Mouse (Mus musculus): ENCODE measurements around the gene Hist4h4. TPM values are rescaled to one million over a fixed set of nuclear protein-coding genes. Genes with fewer than 3 reads are reported as not detected.
A peak's percentile ranks its signal among the peaks of the same experiment; 100 is the strongest.

The Hist4h4 gene
- polyA plus RNA-seq, 1 experiment from 2014 or later = 0.56 TPM

- Histone ChIP-seq H3K4me3 (ENCODE audit: low read depth, low read length) (peak overlapping the region; percentile 71), H3K27ac (ENCODE audit: low read depth, low read length) (no peak overlapping the region), H3K9ac (replicated peaks; ENCODE audit: low read depth, low read length) (peak overlapping the region; percentile 52), H3K27me3 (ENCODE audit: control insufficient read depth, insufficient read depth, low read length) (no peaks in the 10 kb centered on the region), H3K36me3 (ENCODE audit: control insufficient read depth, insufficient read depth, low read length) (peaks cover 4% of the 10 kb centered on the region; the same call in 1 of the 2 replicates), H3K4me2 (ENCODE audit: low read depth, low read length) (peak overlapping the region; percentile 94), H3K4me1 (ENCODE audit: control insufficient read depth, insufficient read depth, low read length) (peaks cover 19% of the 10 kb centered on the region), H3K9me3 (ENCODE audit: control insufficient read depth, low read length) (no peaks in the 10 kb centered on the region)
- no peak; the same call in none of the 2 replicates for ATAC-seq (ENCODE audit: low read depth)
- under 1% methylated on average over 28 of the region's 28 CpGs for WGBS
Observed at GRCm38 (mm10) chr6:136808631-136809046, 4.4 kb upstream of the Hist4h4 start.

DNA sequence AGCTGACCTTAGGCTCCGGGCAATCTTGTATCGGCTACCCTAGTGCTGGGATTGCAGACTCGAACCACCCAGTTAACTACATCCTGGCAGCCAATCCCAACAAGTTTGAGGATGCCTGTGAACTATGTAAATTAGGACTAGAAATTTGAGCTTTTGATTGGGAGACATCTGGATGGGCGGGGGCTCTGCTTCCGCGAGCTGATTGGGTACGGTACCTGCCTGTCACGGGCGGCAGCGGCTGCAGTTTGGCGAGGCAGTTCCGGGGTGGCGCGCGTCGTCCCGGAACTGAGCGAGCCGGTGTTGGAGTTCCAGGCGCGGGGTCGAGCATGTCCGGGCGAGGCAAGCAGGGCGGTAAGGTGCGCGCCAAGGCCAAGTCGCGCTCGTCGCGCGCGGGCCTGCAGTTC, 3.8 kb upstream of the Hist4h4 start, which contains the start of gene H2afj:
Gene H2afj (plus strand): TSS at position 231 of the 404 bp plus-strand sequence.
- WGBS = under 1% methylated on average over 34 of the region's 34 CpGs
- H3K27me3 ChIP-seq (ENCODE audit: control insufficient read depth, insufficient read depth, low read length) = no peaks in the 10 kb centered on the region
- peaks cover 21% of the 10 kb centered on the region for H3K4me1 ChIP-seq (ENCODE audit: control insufficient read depth, insufficient read depth, low read length)
- peak within 1 kb of the TSS; percentile 71 for H3K4me3 ChIP-seq (ENCODE audit: low read depth, low read length)
- no peak within 1 kb of the TSS for H3K27ac ChIP-seq (ENCODE audit: low read depth, low read length)
- ATAC-seq (ENCODE audit: low read depth) = peak; percentile 90
- no peaks in the 10 kb centered on the region for H3K36me3 ChIP-seq (ENCODE audit: control insufficient read depth, insufficient read depth, low read length)
- H3K9ac ChIP-seq (replicated peaks; ENCODE audit: low read depth, low read length) = peak within 1 kb of the TSS; percentile 52
- H3K4me2 ChIP-seq (ENCODE audit: low read depth, low read length) = peak within 1 kb of the TSS; percentile 94
- H3K9me3 ChIP-seq (ENCODE audit: control insufficient read depth, low read length) = no peaks in the 10 kb centered on the region

GRCm38 (mm10) chr6:136807395-136808013, 3.3 kb upstream of the Hist4h4 start:
- Histone ChIP-seq H3K27me3 (ENCODE audit: control insufficient read depth, insufficient read depth, low read length) (no peaks in the 10 kb centered on the region), H3K9ac (replicated peaks; ENCODE audit: low read depth, low read length) (no peak overlapping the region), H3K27ac (ENCODE audit: low read depth, low read length) (no peak overlapping the region), H3K9me3 (ENCODE audit: control insufficient read depth, low read length) (no peaks in the 10 kb centered on the region), H3K4me2 (ENCODE audit: low read depth, low read length) (peak overlapping the region; percentile 94), H3K36me3 (ENCODE audit: control insufficient read depth, insufficient read depth, low read length) (no peaks in the 10 kb centered on the region), H3K4me1 (ENCODE audit: control insufficient read depth, insufficient read depth, low read length) (peaks cover 22% of the 10 kb centered on the region), H3K4me3 (ENCODE audit: low read depth, low read length) (peak overlapping the region; percentile 71; the same call in 1 of the 2 replicates)
- WGBS = 39% methylated on average over 18 of the region's 18 CpGs
- ATAC-seq (ENCODE audit: low read depth) = no peak

GRCm38 (mm10) chr6:136806819-136807218, 2.6 kb upstream of the Hist4h4 start:
- H3K4me3 ChIP-seq (ENCODE audit: low read depth, low read length) = no peak overlapping the region
- H3K36me3 ChIP-seq (ENCODE audit: control insufficient read depth, insufficient read depth, low read length) = no peaks in the 10 kb centered on the region
- no peaks in the 10 kb centered on the region for H3K27me3 ChIP-seq (ENCODE audit: control insufficient read depth, insufficient read depth, low read length)
- no peaks in the 10 kb centered on the region for H3K9me3 ChIP-seq (ENCODE audit: control insufficient read depth, low read length)
- no peak for ATAC-seq (ENCODE audit: low read depth)
- H3K9ac ChIP-seq (replicated peaks; ENCODE audit: low read depth, low read length) = no peak overlapping the region
- H3K27ac ChIP-seq (ENCODE audit: low read depth, low read length) = no peak overlapping the region
- 72% methylated on average over 5 of the region's 5 CpGs for WGBS
- peaks cover 22% of the 10 kb centered on the region for H3K4me1 ChIP-seq (ENCODE audit: control insufficient read depth, insufficient read depth, low read length)
- H3K4me2 ChIP-seq (ENCODE audit: low read depth, low read length) = no peak overlapping the region

DNA sequence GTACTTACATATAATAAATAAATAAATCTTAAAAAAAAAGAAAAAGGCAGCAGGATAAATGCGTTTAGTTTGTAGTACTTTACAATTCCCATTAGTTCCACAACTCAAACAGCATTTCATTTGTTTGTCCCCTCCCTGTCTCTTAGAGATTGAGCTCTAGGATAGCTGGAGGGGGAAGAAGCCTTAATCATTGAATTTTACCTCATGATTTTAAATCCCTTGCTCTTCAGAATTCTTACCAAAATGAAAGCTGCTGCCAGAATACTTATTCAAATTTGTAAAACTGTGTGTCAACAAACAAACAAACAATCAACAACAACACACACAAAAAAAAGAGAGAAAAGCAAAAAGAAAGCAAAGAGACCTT, 1.2 kb upstream of the Hist4h4 start:
- Histone ChIP-seq H3K27ac (ENCODE audit: low read depth, low read length) (no peak overlapping the region), H3K4me2 (ENCODE audit: low read depth, low read length) (no peak overlapping the region)
- 82% methylated on average over 1 of the region's 1 CpGs for WGBS

DNA sequence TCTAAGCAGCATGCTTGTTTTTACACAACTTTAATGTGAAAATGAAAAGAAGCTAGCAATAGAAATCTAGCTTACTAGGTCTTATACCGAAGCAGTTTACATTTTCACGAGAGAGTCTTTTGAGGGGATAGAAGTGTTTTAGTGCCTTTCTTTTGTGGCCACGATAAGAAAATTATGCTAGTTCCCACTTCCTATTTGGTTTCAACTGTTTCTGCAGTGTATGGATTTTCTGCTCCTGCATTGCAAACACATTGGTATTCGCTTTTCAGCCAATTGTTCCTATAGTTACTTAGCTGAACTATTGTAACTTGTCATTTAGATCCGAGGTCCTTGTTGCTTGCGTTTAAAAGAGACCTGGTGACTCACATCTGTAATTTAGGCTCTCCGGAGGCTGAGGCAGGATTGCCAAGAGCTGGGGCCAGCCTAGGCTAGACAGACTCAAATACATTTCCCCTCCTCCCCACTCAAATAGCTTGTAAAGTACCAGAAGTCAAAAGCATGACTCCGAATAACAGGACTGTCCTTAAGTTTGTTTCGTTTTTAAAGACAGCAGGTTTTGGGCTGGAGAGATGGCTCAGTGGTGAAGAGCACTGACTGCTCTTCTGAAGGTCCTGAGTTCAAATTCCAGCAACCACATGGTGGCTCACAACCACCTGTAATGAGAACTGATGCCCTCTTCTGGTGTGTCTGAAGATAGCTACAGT, 642 bp upstream of the Hist4h4 start:
- WGBS = 34% methylated on average over 9 of the region's 9 CpGs
- Histone ChIP-seq H3K4me2 (ENCODE audit: low read depth, low read length) (peak overlapping the region; percentile 78), H3K4me1 (ENCODE audit: control insufficient read depth, insufficient read depth, low read length) (peaks cover 21% of the 10 kb centered on the region), H3K27me3 (ENCODE audit: control insufficient read depth, insufficient read depth, low read length) (no peaks in the 10 kb centered on the region), H3K27ac (ENCODE audit: low read depth, low read length) (peak overlapping the region; percentile 100; the same call in 1 of the 2 replicates), H3K9me3 (ENCODE audit: control insufficient read depth, low read length) (no peaks in the 10 kb centered on the region), H3K36me3 (ENCODE audit: control insufficient read depth, insufficient read depth, low read length) (no peaks in the 10 kb centered on the region), H3K4me3 (ENCODE audit: low read depth, low read length) (peak overlapping the region; percentile 83), H3K9ac (replicated peaks; ENCODE audit: low read depth, low read length) (peak overlapping the region; percentile 96; the same call in 1 of the 2 replicates)
- no peak for ATAC-seq (ENCODE audit: low read depth)

More for the DNA sequence above, 1.2 kb upstream of the Hist4h4 start:
- no peaks in the 10 kb centered on the region for H3K36me3 ChIP-seq (ENCODE audit: control insufficient read depth, insufficient read depth, low read length)
- no peak for ATAC-seq (ENCODE audit: low read depth)
- H3K4me1 ChIP-seq (ENCODE audit: control insufficient read depth, insufficient read depth, low read length) = peaks cover 22% of the 10 kb centered on the region
- H3K9me3 ChIP-seq (ENCODE audit: control insufficient read depth, low read length) = no peaks in the 10 kb centered on the region
- H3K9ac ChIP-seq (replicated peaks; ENCODE audit: low read depth, low read length) = no peak overlapping the region
- no peaks in the 10 kb centered on the region for H3K27me3 ChIP-seq (ENCODE audit: control insufficient read depth, insufficient read depth, low read length)
- no peak overlapping the region for H3K4me3 ChIP-seq (ENCODE audit: low read depth, low read length)

GRCm38 (mm10) chr6:136803093-136803738, 999 bp downstream of the Hist4h4 start:
- WGBS = 31% methylated on average over 12 of the region's 12 CpGs
- peaks cover 10% of the 10 kb centered on the region; the same call in 1 of the 2 replicates for H3K4me1 ChIP-seq (ENCODE audit: control insufficient read depth, insufficient read depth, low read length)
- H3K4me3 ChIP-seq (ENCODE audit: low read depth, low read length) = peak overlapping the region; percentile 83
- peak overlapping the region; percentile 100 for H3K27ac ChIP-seq (ENCODE audit: low read depth, low read length)
- peak overlapping the region; percentile 96 for H3K9ac ChIP-seq (replicated peaks; ENCODE audit: low read depth, low read length)
- ATAC-seq (ENCODE audit: low read depth) = no peak
- H3K27me3 ChIP-seq (ENCODE audit: control insufficient read depth, insufficient read depth, low read length) = no peaks in the 10 kb centered on the region
- no peaks in the 10 kb centered on the region for H3K9me3 ChIP-seq (ENCODE audit: control insufficient read depth, low read length)
- no peaks in the 10 kb centered on the region for H3K36me3 ChIP-seq (ENCODE audit: control insufficient read depth, insufficient read depth, low read length)
- H3K4me2 ChIP-seq (ENCODE audit: low read depth, low read length) = peak overlapping the region; percentile 78

DNA sequence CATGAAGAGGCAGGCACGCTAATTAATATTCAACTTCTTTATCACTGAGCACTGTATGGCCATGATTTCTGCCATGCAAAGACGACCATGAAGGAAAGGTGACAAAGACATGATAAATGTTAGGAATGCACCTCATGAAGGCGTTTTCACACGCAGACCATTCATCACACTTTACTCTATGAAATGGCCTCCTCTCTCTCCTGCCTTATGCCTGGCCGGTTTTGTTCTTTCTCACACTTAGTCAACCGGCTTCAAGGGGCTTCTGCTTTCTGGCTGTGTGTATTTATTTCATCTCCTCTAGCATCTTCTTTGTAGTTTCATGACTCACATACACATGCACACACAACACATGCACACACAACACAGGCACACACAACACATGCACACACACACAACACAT, 2.9 kb downstream of the Hist4h4 start:
- Histone ChIP-seq H3K36me3 (ENCODE audit: control insufficient read depth, insufficient read depth, low read length) (no peaks in the 10 kb centered on the region), H3K27ac (ENCODE audit: low read depth, low read length) (no peak overlapping the region), H3K4me1 (ENCODE audit: control insufficient read depth, insufficient read depth, low read length) (peaks cover 6% of the 10 kb centered on the region; the same call in 1 of the 2 replicates), H3K4me3 (ENCODE audit: low read depth, low read length) (no peak overlapping the region), H3K9me3 (ENCODE audit: control insufficient read depth, low read length) (no peaks in the 10 kb centered on the region), H3K4me2 (ENCODE audit: low read depth, low read length) (no peak overlapping the region), H3K27me3 (ENCODE audit: control insufficient read depth, insufficient read depth, low read length) (no peaks in the 10 kb centered on the region), H3K9ac (replicated peaks; ENCODE audit: low read depth, low read length) (no peak overlapping the region)
- 87% methylated on average over 6 of the region's 6 CpGs for WGBS
- ATAC-seq (ENCODE audit: low read depth) = no peak

- H3K27me3 ChIP-seq (ENCODE audit: control insufficient read depth, insufficient read depth, low read length) = no peaks in the 10 kb centered on the region
- 96% methylated on average over 8 of the region's 8 CpGs for WGBS
- no peak overlapping the region for H3K4me2 ChIP-seq (ENCODE audit: low read depth, low read length)
- peaks cover 6% of the 10 kb centered on the region; the same call in 1 of the 2 replicates for H3K4me1 ChIP-seq (ENCODE audit: control insufficient read depth, insufficient read depth, low read length)
- H3K4me3 ChIP-seq (ENCODE audit: low read depth, low read length) = no peak overlapping the region
- no peaks in the 10 kb centered on the region for H3K9me3 ChIP-seq (ENCODE audit: control insufficient read depth, low read length)
- H3K36me3 ChIP-seq (ENCODE audit: control insufficient read depth, insufficient read depth, low read length) = no peaks in the 10 kb centered on the region
- no peak for ATAC-seq (ENCODE audit: low read depth)
- no peak overlapping the region for H3K27ac ChIP-seq (ENCODE audit: low read depth, low read length)
- H3K9ac ChIP-seq (replicated peaks; ENCODE audit: low read depth, low read length) = no peak overlapping the region
Observed at GRCm38 (mm10) chr6:136800710-136801109, 3.5 kb downstream of the Hist4h4 start.

All from neural tube, embryonic 14.5 days (tissue).